Mouse (Mus musculus) testis, adult 2 months (tissue): ENCODE measurements around the gene Cdhr3. TPM values are rescaled to one million over a fixed set of nuclear protein-coding genes. Genes with fewer than 3 reads are reported as not detected.
"Not testable (repeated sequence)": the region's sequence is repeated elsewhere in the genome, so short reads cannot be mapped to it uniquely, and the experiment has no call there.

Experiments
- H3K27ac ChIP-seq: fragments of 200-500 bp; 2 replicates; pipeline ENCODE4 v1.5.1; 2012; ENCODE audit warnings: low read depth, low read length; ENCODE audit not compliant: control insufficient read depth, insufficient read depth
- H3K27me3 ChIP-seq: fragments of 200-500 bp; 2 replicates; pipeline ENCODE4 v1.6.1; 2012; ENCODE audit warnings: mild to moderate bottlenecking, low read length, moderate library complexity; ENCODE audit not compliant: control insufficient read depth, insufficient read depth
- H3K36me3 ChIP-seq: fragments of 200-500 bp; 2 replicates; pipeline ENCODE4 v1.6.1; 2012; ENCODE audit warnings: mild to moderate bottlenecking, low read length; ENCODE audit not compliant: control insufficient read depth, insufficient read depth
- H3K4me1 ChIP-seq: fragments of 200-500 bp; 2 replicates; pipeline ENCODE4 v1.6.1; 2012; ENCODE audit warnings: low read length; ENCODE audit not compliant: control insufficient read depth, insufficient read depth
- H3K4me3 ChIP-seq: fragments of 200-500 bp; 2 replicates; pipeline ENCODE4 v1.5.1; 2012; ENCODE audit warnings: low read depth, mild to moderate bottlenecking, low read length, moderate library complexity, mixed read lengths; ENCODE audit not compliant: control insufficient read depth
- CTCF ChIP-seq: fragments of 200-500 bp; IDR thresholded peaks from 2 replicates; pipeline ENCODE4 v1.5.1; 2012; ENCODE audit warnings: low read depth, mild to moderate bottlenecking, inconsistent platforms, low read length, moderate library complexity; ENCODE audit not compliant: control insufficient read depth, insufficient read depth, insufficient replicate concordance
- POLR2A ChIP-seq: fragments of 200-500 bp; IDR thresholded peaks from 2 replicates; pipeline ENCODE4 v1.6.1; 2012; ENCODE audit warnings: low read depth, mild to moderate bottlenecking, inconsistent platforms, low read length, moderate library complexity; ENCODE audit not compliant: control insufficient read depth
- polyA plus RNA-seq: library from polyadenylated mRNA; depleted of rRNA; stranded (reverse); fragments of >200 nt; gene quantifications from 2 replicates; pipeline ENCODE4 v1.2.3, GENCODE M21; 2012

Cdhr3 gene
- polyA plus RNA-seq, 1 experiment = 0.02 TPM

DNA sequence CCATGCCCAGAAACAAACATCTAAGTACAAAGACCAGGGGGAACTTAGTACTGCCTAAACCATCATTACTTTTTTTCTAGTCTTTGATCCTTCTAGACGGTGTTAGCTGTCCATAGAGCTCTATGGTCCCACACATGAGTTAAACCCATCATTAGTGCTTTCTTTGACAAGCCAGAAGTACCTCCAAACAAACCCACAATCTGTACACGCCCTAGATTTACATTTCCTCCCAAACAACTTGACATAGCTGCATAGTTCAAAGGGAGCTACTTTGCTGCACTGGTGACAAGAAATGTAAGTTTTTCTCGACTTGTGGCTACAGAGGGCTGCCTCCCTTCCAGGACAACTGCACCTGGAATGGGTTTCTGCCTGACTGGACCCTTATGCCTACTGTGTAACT is 16.4 kb downstream of the Cdhr3 start:
- Histone ChIP-seq H3K36me3 (no peaks in the 10 kb centered on the region), H3K27me3 (no peaks in the 10 kb centered on the region), H3K4me3 (no peak overlapping the region)

GRCm38 (mm10) chr12:33071901-33072672 is 20.6 kb downstream of the Cdhr3 start:
- Histone ChIP-seq H3K27me3 (no peaks in the 10 kb centered on the region), H3K27ac (no peak overlapping the region), H3K4me3 (no peak overlapping the region), H3K4me1 (no peaks in the 10 kb centered on the region), H3K36me3 (no peaks in the 10 kb centered on the region)
- TF ChIP-seq POLR2A (no peak), CTCF (no peak)

More for the DNA sequence above, 16.4 kb downstream of the Cdhr3 start:
- H3K4me1 ChIP-seq = no peaks in the 10 kb centered on the region
- no peak overlapping the region for H3K27ac ChIP-seq
- no peak for TF ChIP-seq CTCF

GRCm38 (mm10) chr12:33068977-33069376 is 23.7 kb downstream of the Cdhr3 start:
- H3K27me3 ChIP-seq = no peaks in the 10 kb centered on the region
- TF ChIP-seq POLR2A (no peak), CTCF (no peak)
- no peak overlapping the region for H3K27ac ChIP-seq
- no peak overlapping the region for H3K4me3 ChIP-seq
- no peaks in the 10 kb centered on the region for H3K4me1 ChIP-seq
- no peaks in the 10 kb centered on the region for H3K36me3 ChIP-seq

DNA sequence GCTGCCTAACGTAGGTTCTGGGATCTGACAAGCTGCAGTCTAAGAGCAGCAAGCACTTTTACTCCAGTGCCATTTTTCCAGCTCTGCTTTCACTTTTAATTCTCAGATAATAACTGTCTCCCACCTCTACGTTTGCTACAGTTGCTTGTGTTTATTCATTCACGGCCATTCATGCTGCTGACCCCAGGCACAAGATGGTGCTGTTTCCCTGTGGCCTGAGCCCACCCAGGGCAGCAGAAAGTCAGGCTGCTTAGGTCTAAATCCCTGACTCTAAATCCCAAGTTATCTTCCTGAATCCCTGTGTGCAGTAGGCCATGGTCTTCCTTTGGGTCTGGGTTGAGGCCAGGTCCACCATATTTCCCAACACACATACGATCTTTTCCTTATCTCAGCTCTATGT is 26.3 kb downstream of the Cdhr3 start:
- H3K36me3 ChIP-seq = no peaks in the 10 kb centered on the region
- no peaks in the 10 kb centered on the region for H3K27me3 ChIP-seq
- no peak for TF ChIP-seq POLR2A
- TF ChIP-seq CTCF = no peak
- no peaks in the 10 kb centered on the region; the same call in 1 of the 2 replicates for H3K4me1 ChIP-seq
- no peak overlapping the region for H3K27ac ChIP-seq
- no peak overlapping the region for H3K4me3 ChIP-seq

GRCm38 (mm10) chr12:33065162-33065561 is 27.5 kb downstream of the Cdhr3 start:
- no peaks in the 10 kb centered on the region; the same call in 1 of the 2 replicates for H3K4me1 ChIP-seq
- H3K36me3 ChIP-seq = no peaks in the 10 kb centered on the region
- no peak for TF ChIP-seq CTCF
- TF ChIP-seq POLR2A = no peak
- no peak overlapping the region for H3K27ac ChIP-seq
- no peaks in the 10 kb centered on the region for H3K27me3 ChIP-seq
- no peak overlapping the region for H3K4me3 ChIP-seq

DNA sequence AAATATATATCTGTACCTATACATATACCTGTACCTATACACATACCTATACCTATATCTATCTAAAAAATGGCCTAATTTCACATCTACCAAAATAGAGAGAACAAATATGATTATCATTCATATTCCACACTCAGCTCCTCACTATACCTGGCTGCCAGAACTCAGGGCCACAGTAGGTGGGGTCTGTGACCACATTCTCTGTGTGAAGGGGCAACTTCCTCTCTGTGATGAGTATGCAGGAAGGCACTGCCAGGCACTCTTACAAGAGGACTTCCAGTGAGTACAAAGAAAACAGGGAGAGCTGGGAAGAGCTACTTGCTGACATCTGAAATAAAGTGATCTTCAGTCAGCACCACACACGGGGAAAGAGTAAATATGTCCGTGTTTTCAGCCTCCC is 28.4 kb downstream of the Cdhr3 start:
- Histone ChIP-seq H3K4me3 (no peak overlapping the region), H3K27ac (no peak overlapping the region), H3K36me3 (no peaks in the 10 kb centered on the region), H3K4me1 (no peaks in the 10 kb centered on the region; the same call in 1 of the 2 replicates), H3K27me3 (no peaks in the 10 kb centered on the region)
- TF ChIP-seq POLR2A (no peak), CTCF (no peak)

DNA sequence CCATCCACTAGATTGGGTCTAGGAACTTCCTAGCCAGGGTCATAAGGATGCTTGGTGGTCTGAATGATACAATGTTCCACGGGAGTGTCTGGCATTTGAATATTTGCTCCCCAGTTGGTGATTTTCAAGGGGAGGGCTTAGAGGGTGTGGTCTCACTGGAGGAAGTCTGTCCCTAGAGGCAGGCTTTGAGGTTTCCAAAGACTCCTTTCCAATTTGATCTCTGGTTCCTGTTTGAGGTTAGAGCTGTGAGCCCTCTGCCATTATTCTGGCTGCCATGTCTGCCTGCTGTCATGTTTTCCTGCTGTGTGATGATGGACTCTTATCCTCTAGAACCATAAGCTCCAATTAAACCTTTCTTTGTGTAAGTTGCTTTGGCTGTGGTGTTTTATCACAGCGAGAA is 29.4 kb downstream of the Cdhr3 start:
- H3K36me3 ChIP-seq = no peaks in the 10 kb centered on the region
- no peak overlapping the region for H3K27ac ChIP-seq
- no peak overlapping the region for H3K4me3 ChIP-seq
- no peaks in the 10 kb centered on the region; the same call in 1 of the 2 replicates for H3K4me1 ChIP-seq
- no peaks in the 10 kb centered on the region for H3K27me3 ChIP-seq
- no peak for TF ChIP-seq POLR2A
- no peak for TF ChIP-seq CTCF

DNA sequence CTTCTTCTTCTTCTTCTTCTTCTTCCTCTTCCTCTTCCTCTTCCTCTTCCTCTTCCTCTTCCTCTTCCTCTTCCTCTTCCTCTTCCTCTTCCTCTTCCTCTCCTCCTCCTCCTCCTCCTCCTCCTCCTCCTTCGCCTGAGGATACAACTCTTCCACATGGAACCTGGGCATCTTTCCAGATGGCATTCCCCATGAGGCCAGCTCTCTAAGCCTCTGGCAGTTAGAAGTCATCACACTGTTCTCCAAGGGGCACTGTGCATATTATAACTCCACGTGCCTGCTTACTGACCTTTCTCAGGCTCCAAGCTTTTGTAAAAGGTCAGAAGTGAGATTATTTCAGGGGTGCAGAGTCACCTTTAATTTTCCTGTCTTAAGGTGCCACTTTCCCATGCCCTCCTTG is 30.3 kb downstream of the Cdhr3 start:
- H3K36me3 ChIP-seq, H3K4me1 ChIP-seq, H3K4me3 ChIP-seq, H3K27me3 ChIP-seq, H3K27ac ChIP-seq: not testable (repeated sequence)
